Mouse (Mus musculus) kidney, postnatal 4 days (tissue): ENCODE measurements around the gene Yrdc.
A peak's percentile ranks its signal among the peaks of the same experiment; 100 is the strongest.

ENCODE experiments used
- DNase-seq, 2 experiments: peaks; one replicate each; pipeline ENCODE4 v3.0.0; 2021; ENCODE audit warnings: mixed read lengths in 2 of 2

Yrdc gene

GRCm38 (mm10) chr4:124850261-124850913 is at the start of gene Yrdc:
Yrdc (plus strand) TSS chr4:124850679.
- DNase-seq, result peak; percentile 96 to 98

DNA sequence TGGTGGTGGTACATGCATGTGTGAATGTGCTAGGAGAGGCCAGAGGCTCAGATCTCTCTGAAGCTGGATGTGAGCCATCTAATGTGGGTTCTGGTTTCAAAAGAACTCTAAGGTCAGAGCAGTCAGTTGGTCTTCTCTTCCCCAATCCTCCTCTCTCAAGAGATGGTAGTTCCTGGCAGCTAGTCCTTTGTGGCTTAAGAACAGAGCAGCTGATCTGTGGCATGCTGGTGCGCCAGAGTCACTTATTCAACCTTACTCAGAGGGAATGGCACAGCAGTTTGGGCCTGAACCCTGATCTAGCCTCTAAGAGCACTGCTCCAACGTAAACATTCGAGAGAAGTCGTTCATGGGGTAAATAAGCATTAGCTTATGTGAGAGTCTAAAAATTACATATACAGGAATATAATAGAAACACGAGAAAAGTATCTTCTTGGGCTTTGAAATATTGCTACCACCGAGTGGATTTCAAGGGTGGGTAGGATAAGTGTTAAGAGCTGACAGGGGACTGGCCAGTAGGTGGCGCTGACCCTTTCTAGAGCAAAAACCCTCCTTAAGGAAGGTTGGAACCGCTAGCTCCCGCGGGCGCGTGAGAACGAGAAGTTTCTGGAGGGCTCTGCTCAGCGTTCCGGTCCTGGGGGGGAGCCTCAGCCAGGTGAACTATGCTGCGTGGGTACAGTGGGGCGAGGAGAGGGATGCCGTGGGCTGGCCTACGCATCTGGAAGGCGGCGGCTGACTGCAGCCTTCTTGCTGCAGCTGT is 48.7 kb upstream of the Yrdc start, which contains the start of gene Mtf1:
Mtf1 (plus strand) TSS at position 553 of the 757 bp plus-strand sequence.
- peak; percentile 96 for DNase-seq

DNA sequence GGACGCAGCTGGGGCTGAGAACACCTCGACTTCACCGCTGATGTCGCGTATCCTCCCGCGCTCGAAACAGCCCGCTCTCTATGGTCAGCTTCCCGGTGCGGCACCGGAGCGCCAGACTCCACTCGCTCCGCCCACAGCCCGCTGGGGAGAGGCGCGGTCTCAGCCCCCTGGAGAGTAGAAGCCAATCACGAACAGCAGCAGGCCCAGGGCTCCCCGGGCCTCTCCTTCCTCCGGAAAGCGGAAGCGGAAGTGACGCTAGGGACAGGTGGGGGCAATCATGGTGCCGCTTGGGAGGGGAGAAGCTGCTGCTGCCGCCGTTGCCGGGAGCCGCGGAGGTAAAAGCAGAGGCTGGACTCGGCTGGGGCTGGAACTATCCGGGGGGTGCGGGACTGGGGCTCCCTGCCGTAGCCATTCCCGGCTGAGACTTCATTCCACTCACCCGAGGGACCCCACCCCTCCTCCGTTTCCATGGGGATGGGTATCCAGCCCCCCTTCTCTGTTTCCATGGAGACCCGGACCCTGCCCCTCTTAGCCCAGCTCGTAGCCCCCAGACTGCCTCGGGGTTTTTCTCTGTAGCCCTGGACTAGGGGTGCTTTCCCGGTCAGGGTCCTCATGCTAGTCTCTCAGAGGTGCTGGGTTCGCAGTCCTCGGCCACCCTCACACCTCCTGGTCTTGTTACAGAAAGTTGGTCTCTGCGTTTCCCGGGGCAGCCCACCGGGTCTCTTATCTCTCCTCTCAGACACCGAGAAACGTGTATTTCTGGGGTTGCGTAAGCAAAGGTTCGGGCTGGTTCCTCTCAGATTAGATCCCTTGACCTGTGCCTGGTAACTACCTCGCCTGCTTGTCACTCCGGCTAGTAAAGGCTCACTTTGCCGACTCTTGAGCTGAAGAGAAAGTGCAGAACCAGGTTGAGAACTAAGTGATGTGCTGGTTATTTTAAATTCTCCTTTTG is 47.9 kb upstream of the Yrdc start:
- DNase-seq, result peak; percentile 98

GRCm38 (mm10) chr4:124803406-124803805 is 47.1 kb upstream of the Yrdc start:
- DNase-seq, result no peak

DNA sequence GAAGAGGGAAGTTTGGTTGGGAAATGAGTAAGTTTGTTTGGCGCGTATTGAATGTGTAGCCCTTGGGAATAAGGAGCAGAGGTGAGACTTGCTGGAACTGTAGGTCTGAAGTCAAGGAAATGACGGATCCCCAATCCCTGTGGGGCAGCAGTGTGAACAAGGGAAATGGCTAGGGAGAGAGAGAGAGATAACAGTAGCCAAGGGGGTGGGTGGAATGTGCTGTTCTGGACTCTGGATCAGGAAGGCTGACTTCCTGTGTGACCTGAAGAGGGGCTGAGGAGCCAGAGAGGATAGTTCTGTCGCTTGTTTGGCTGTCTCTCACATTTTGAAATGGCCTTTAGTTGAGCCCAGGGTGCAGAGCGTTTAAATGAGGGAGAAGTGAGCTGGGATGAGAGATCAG is 42.0 kb upstream of the Yrdc start:
- DNase-seq, result no peak

GRCm38 (mm10) chr4:124809136-124809883 is 41.2 kb upstream of the Yrdc start:
- DNase-seq, result no peak

- DNase-seq, result no peak
Measured at GRCm38 (mm10) chr4:124810056-124810455, 40.4 kb upstream of the Yrdc start.

GRCm38 (mm10) chr4:124811347-124811975 is 39.0 kb upstream of the Yrdc start:
- DNase-seq, result no peak

GRCm38 (mm10) chr4:124815901-124816300 is 34.6 kb upstream of the Yrdc start:
- DNase-seq, result no peak

- DNase-seq, result peak; percentile 40 to 60
Measured at GRCm38 (mm10) chr4:124817803-124818202, 32.7 kb upstream of the Yrdc start.

- no peak for DNase-seq
Measured at GRCm38 (mm10) chr4:124818832-124819231, 31.6 kb upstream of the Yrdc start.

DNA sequence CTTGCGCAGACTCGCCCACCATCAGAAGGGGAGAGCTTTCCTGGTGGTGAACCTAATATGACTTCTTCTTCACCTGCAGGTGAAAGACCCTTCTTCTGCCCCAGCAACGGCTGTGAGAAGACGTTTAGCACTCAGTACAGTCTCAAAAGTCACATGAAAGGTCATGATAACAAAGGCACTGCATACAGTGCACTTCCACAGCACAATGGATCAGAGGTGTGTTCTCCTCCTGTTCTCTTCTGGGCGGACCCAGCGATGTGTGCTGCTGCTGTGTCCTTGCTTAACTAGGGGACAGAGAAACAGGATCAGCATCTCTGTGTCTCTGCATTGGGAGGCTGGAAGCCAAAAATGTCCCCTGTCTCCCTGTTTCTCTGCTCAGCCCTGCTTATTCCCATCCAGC is 25.5 kb upstream of the Yrdc start:
- no peak for DNase-seq

GRCm38 (mm10) chr4:124825371-124825965 is 25.0 kb upstream of the Yrdc start:
- no peak for DNase-seq

GRCm38 (mm10) chr4:124829671-124830070 is 20.8 kb upstream of the Yrdc start:
- no peak for DNase-seq

GRCm38 (mm10) chr4:124832796-124833195 is 17.7 kb upstream of the Yrdc start:
- no peak for DNase-seq

- no peak for DNase-seq
Measured at GRCm38 (mm10) chr4:124838035-124838700, 12.3 kb upstream of the Yrdc start.

DNA sequence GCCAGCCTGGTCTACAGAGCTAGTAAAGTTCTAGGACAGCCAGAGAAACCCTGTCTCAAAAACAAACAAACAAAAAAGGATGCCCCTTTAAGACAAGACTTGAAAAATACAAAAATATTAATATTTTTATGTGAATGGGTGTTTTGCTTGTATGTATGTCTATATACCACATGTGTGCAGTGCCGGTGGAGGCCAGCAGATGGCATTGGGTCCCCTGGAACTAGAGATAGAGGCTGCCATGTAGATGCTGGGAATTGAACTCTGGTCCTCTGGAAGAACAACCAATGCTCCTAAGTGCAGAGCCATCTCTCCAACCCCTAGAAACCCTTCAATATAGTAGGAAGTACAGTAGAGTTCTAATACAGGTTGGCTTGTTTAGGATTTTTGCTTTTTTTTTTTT is 9.5 kb upstream of the Yrdc start:
- DNase-seq, result no peak

DNA sequence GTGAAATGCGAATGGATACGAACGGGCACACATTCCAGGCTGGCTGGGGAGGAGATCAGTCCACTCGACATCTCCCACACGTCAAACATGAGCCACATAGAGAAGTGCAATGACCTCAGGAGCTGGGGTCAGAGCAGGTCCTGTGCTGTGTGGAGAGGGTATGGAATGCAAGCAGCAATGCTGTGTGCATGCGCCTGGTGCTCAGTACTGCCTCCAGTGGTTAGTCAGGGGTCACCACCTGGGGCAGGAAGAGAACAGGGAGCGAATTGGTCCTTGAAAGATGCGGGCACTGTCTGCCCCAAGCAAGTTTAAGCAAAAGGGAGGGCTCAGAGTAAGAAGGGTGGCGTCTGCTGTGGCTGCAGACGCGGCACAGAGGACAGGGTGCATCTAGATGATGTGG is 7.0 kb upstream of the Yrdc start:
- DNase-seq, result peak; percentile 66 to 72

DNA sequence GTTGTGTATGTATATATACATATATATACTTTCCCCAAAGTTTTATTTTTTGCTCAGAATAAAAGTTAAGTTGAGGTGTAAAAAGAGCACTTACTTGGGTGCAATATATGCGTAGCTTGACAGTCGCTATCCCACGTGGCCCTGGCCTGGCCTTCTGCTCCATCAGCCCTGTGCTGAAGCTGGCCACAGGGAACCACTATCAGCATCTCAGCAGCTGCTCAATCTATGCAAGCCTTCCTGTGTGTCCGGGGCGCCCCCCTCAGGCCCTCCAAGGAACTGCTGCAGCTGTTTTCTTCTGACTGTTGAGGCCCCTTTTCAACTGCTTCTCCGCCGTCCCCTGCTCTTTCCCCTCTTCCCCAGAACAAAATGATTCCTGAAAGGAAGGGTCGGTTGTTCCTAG is 2.9 kb upstream of the Yrdc start:
- peak; percentile 91 to 92 for DNase-seq

- peak; percentile 59 to 73 for DNase-seq
Measured at GRCm38 (mm10) chr4:124849631-124850260, 733 bp upstream of the Yrdc start.
